Mouse (Mus musculus): ENCODE results near the gene Mab21l2. TPM values are rescaled to one million over a fixed set of nuclear protein-coding genes. Genes with fewer than 3 reads are reported as not detected.

Mab21l2 gene
- polyA plus RNA-seq, 1 experiment from 2014 or later, result 0.08 TPM

GRCm38 (mm10) chr3:86561023-86561344 is 12.6 kb upstream of the Mab21l2 start:
- 92% methylated on average over 1 of the region's 1 CpGs for WGBS
- H3K27ac ChIP-seq, result no peak overlapping the region
- H3K27me3 ChIP-seq (ENCODE audit: insufficient read depth, low read length), result no peaks in the 10 kb centered on the region
- no peak for TF ChIP-seq CTCF (IDR thresholded peaks at IDR 0.05; ENCODE audit: low read depth)
- H3K36me3 ChIP-seq (ENCODE audit: insufficient read depth, low read length), result no peaks in the 10 kb centered on the region
- ATAC-seq (replicated peaks; ENCODE audit: low FRiP score, low read depth) (no peak), DNase-seq (ENCODE audit: low spot score) (no peak)
- H3K4me3 ChIP-seq (replicated peaks; ENCODE audit: low read depth, low read length), result no peak overlapping the region
- no peaks in the 10 kb centered on the region for H3K4me1 ChIP-seq (replicated peaks; ENCODE audit: insufficient read depth, low read length)
- no peaks in the 10 kb centered on the region for H3K9me3 ChIP-seq (replicated peaks; ENCODE audit: low read length)
- no peak overlapping the region for H3K4me2 ChIP-seq (ENCODE audit: low read length)
- H3K9ac ChIP-seq (ENCODE audit: low read depth, low read length), result no peak overlapping the region

GRCm38 (mm10) chr3:86560281-86561022 is 12.0 kb upstream of the Mab21l2 start:
- no peak overlapping the region for H3K4me3 ChIP-seq (replicated peaks; ENCODE audit: low read depth, low read length)
- no peaks in the 10 kb centered on the region for H3K36me3 ChIP-seq (ENCODE audit: insufficient read depth, low read length)
- H3K9me3 ChIP-seq (replicated peaks; ENCODE audit: low read length), result no peaks in the 10 kb centered on the region
- ATAC-seq (replicated peaks; ENCODE audit: low FRiP score, low read depth) (no peak), DNase-seq (ENCODE audit: low spot score) (no peak)
- no peak overlapping the region for H3K27ac ChIP-seq
- H3K4me1 ChIP-seq (replicated peaks; ENCODE audit: insufficient read depth, low read length), result no peaks in the 10 kb centered on the region
- no peak overlapping the region for H3K4me2 ChIP-seq (ENCODE audit: low read length)
- no peak for TF ChIP-seq CTCF (IDR thresholded peaks at IDR 0.05; ENCODE audit: low read depth)
- H3K9ac ChIP-seq (ENCODE audit: low read depth, low read length), result no peak overlapping the region
- WGBS, result 72% methylated on average over 4 of the region's 4 CpGs
- H3K27me3 ChIP-seq (ENCODE audit: insufficient read depth, low read length), result no peaks in the 10 kb centered on the region

GRCm38 (mm10) chr3:86559635-86560034 is 11.2 kb upstream of the Mab21l2 start:
- Histone ChIP-seq H3K9me3 (replicated peaks; ENCODE audit: low read length) (no peaks in the 10 kb centered on the region), H3K4me2 (ENCODE audit: low read length) (no peak overlapping the region), H3K27ac (no peak overlapping the region), H3K27me3 (ENCODE audit: insufficient read depth, low read length) (no peaks in the 10 kb centered on the region), H3K36me3 (ENCODE audit: insufficient read depth, low read length) (no peaks in the 10 kb centered on the region), H3K9ac (ENCODE audit: low read depth, low read length) (no peak overlapping the region), H3K4me1 (replicated peaks; ENCODE audit: insufficient read depth, low read length) (no peaks in the 10 kb centered on the region), H3K4me3 (replicated peaks; ENCODE audit: low read depth, low read length) (no peak overlapping the region)
- 88% methylated on average over 4 of the region's 4 CpGs for WGBS
- no peak for TF ChIP-seq CTCF (IDR thresholded peaks at IDR 0.05; ENCODE audit: low read depth)
- ATAC-seq (replicated peaks; ENCODE audit: low FRiP score, low read depth) (no peak), DNase-seq (ENCODE audit: low spot score) (no peak)

GRCm38 (mm10) chr3:86558976-86559375 is 10.5 kb upstream of the Mab21l2 start:
- no peaks in the 10 kb centered on the region for H3K4me1 ChIP-seq (replicated peaks; ENCODE audit: insufficient read depth, low read length)
- no peak overlapping the region for H3K4me3 ChIP-seq (replicated peaks; ENCODE audit: low read depth, low read length)
- ATAC-seq (replicated peaks; ENCODE audit: low FRiP score, low read depth), result no peak
- 44% methylated on average over 1 of the region's 1 CpGs for WGBS
- H3K9ac ChIP-seq (ENCODE audit: low read depth, low read length), result no peak overlapping the region
- H3K27ac ChIP-seq, result no peak overlapping the region
- H3K4me2 ChIP-seq (ENCODE audit: low read length), result no peak overlapping the region
- DNase-seq (ENCODE audit: low spot score), result no peak
- TF ChIP-seq CTCF (IDR thresholded peaks at IDR 0.05; ENCODE audit: low read depth), result no peak
- no peaks in the 10 kb centered on the region for H3K9me3 ChIP-seq (replicated peaks; ENCODE audit: low read length)
- no peaks in the 10 kb centered on the region; the same call in 1 of the 2 replicates for H3K27me3 ChIP-seq (ENCODE audit: insufficient read depth, low read length)
- H3K36me3 ChIP-seq (ENCODE audit: insufficient read depth, low read length), result no peaks in the 10 kb centered on the region

- WGBS, result 60% methylated on average over 5 of the region's 5 CpGs
- DNase-seq (ENCODE audit: low spot score), result no peak
Observed at GRCm38 (mm10) chr3:86552170-86552569, 3.7 kb upstream of the Mab21l2 start.

GRCm38 (mm10) chr3:86551011-86551728 is 2.7 kb upstream of the Mab21l2 start:
- Histone ChIP-seq H3K36me3 (ENCODE audit: insufficient read depth, low read length) (no peaks in the 10 kb centered on the region), H3K27ac (no peak overlapping the region), H3K27me3 (ENCODE audit: insufficient read depth, low read length) (peaks cover 50% of the 10 kb centered on the region), H3K4me3 (replicated peaks; ENCODE audit: low read depth, low read length) (no peak overlapping the region), H3K4me2 (ENCODE audit: low read length) (no peak overlapping the region), H3K9me3 (replicated peaks; ENCODE audit: low read length) (no peaks in the 10 kb centered on the region), H3K9ac (ENCODE audit: low read depth, low read length) (no peak overlapping the region), H3K4me1 (replicated peaks; ENCODE audit: insufficient read depth, low read length) (peaks cover 7% of the 10 kb centered on the region; the same call in 1 of the 2 replicates)
- DNase-seq (ENCODE audit: low spot score) (peak; percentile 14), ATAC-seq (replicated peaks; ENCODE audit: low FRiP score, low read depth) (no peak)
- WGBS, result 20% methylated on average over 8 of the region's 8 CpGs
- no peak for TF ChIP-seq CTCF (IDR thresholded peaks at IDR 0.05; ENCODE audit: low read depth)

More at GRCm38 (mm10) chr3:86552170-86552569, 3.7 kb upstream of the Mab21l2 start:
- peaks cover 43% of the 10 kb centered on the region for H3K27me3 ChIP-seq (ENCODE audit: insufficient read depth, low read length)
- no peak overlapping the region for H3K27ac ChIP-seq
- no peak overlapping the region for H3K4me2 ChIP-seq (ENCODE audit: low read length)
- H3K36me3 ChIP-seq (ENCODE audit: insufficient read depth, low read length), result no peaks in the 10 kb centered on the region
- no peak for TF ChIP-seq CTCF (IDR thresholded peaks at IDR 0.05; ENCODE audit: low read depth)
- H3K9me3 ChIP-seq (replicated peaks; ENCODE audit: low read length), result no peaks in the 10 kb centered on the region
- no peak overlapping the region for H3K4me3 ChIP-seq (replicated peaks; ENCODE audit: low read depth, low read length)
- H3K9ac ChIP-seq (ENCODE audit: low read depth, low read length), result no peak overlapping the region
- no peak for ATAC-seq (replicated peaks; ENCODE audit: low FRiP score, low read depth)
- peaks cover 2% of the 10 kb centered on the region; the same call in 1 of the 2 replicates for H3K4me1 ChIP-seq (replicated peaks; ENCODE audit: insufficient read depth, low read length)

All from kidney, postnatal 0 days (tissue).